Mouse (Mus musculus) limb, embryonic 11.5 days (tissue): ENCODE results near the gene Bcl6. TPM values are rescaled to one million over a fixed set of nuclear protein-coding genes. Genes with fewer than 3 reads are reported as not detected.

ENCODE experiments used
- ATAC-seq: fragments of 200-750 bp; cut with Nextera tagmentation; 2 replicates; pipeline ENCODE4 v1.8.0; 2017; ENCODE audit warnings: low read depth; ENCODE audit not compliant: insufficient number of reproducible peaks, low FRiP score, low TSS enrichment
- DNase-seq: peaks from one replicate; pipeline ENCODE4 v3.0.0-alpha.2; 2015; ENCODE audit warnings: low spot score
- H3K27ac ChIP-seq: fragments of 300-500 bp; sonication (generic); replicated peaks from 2 replicates; pipeline ENCODE4 v1.5.1; 2014; ENCODE audit warnings: low read depth, mild to moderate bottlenecking, low read length
- H3K27me3 ChIP-seq: fragments of 300-500 bp; sonication (generic); 2 replicates; pipeline ENCODE4 v1.6.1; 2014; ENCODE audit warnings: mild to moderate bottlenecking, low read length, mixed read lengths; ENCODE audit not compliant: control insufficient read depth, insufficient read depth
- H3K36me3 ChIP-seq: fragments of 300-500 bp; sonication (generic); 2 replicates; pipeline ENCODE4 v1.6.1; 2014; ENCODE audit warnings: mild to moderate bottlenecking, low read length, moderate library complexity, mixed read lengths; ENCODE audit not compliant: control insufficient read depth, insufficient read depth
- H3K4me1 ChIP-seq: fragments of 300-500 bp; sonication (generic); 2 replicates; pipeline ENCODE4 v1.6.1; 2014; ENCODE audit warnings: low read length, mixed read lengths; ENCODE audit not compliant: control insufficient read depth, insufficient read depth
- H3K4me2 ChIP-seq: fragments of 300-500 bp; sonication (generic); 2 replicates; pipeline ENCODE4 v1.6.1; 2014; ENCODE audit warnings: low read depth, mild to moderate bottlenecking, moderate library complexity; ENCODE audit not compliant: severe bottlenecking
- H3K4me3 ChIP-seq: fragments of 300-500 bp; sonication (generic); 2 replicates; pipeline ENCODE4 v1.5.1; 2014; ENCODE audit warnings: low read depth, low read length
- H3K9ac ChIP-seq: fragments of 300-500 bp; sonication (generic); 2 replicates; pipeline ENCODE4 v1.6.1; 2014; ENCODE audit warnings: mild to moderate bottlenecking, low read length
- H3K9me3 ChIP-seq: fragments of 300-500 bp; sonication (generic); 2 replicates; pipeline ENCODE4 v1.6.1; 2016; ENCODE audit warnings: low read length; ENCODE audit not compliant: control insufficient read depth
- WGBS: fragments of 180-500 bp; shearing (Covaris S2); extraction: QIAGEN DNeasy Blood & Tissue Kit; methylation state at CpG from one replicate; pipeline ENCODE4 v1.1.7; 2014; 5-methylcytosine and 5-hydroxymethylcytosine counted together
- polyA plus RNA-seq: library from polyadenylated mRNA; unstranded; fragments of >200 nt; fragmentation: Nextera tagmentation; extraction: Ambion mirVana; gene quantifications from 2 replicates; pipeline ENCODE4 v1.2.1, GENCODE M21; 2014

Bcl6 gene
- polyA plus RNA-seq, 1 experiment from 2014 or later: 0.24 TPM

GRCm38 (mm10) chr16:23934397-23934796 is 54.3 kb downstream of the Bcl6 start:
- Histone ChIP-seq H3K4me3 (no peak overlapping the region), H3K27me3 (no peaks in the 10 kb centered on the region), H3K4me2 (no peak overlapping the region), H3K9me3 (no peaks in the 10 kb centered on the region), H3K27ac (no peak overlapping the region), H3K36me3 (no peaks in the 10 kb centered on the region), H3K4me1 (no peaks in the 10 kb centered on the region), H3K9ac (no peak overlapping the region)
- 77% methylated on average over 2 of the region's 2 CpGs for WGBS
- ATAC-seq (no peak), DNase-seq (no peak)

GRCm38 (mm10) chr16:23932294-23932693 is 56.4 kb downstream of the Bcl6 start, which contains the start of gene Rtp2:
Gene Rtp2, minus strand, starts transcription at chr16:23932394.
- Histone ChIP-seq H3K4me2 (no peak within 1 kb of the TSS), H3K4me3 (no peak within 1 kb of the TSS), H3K9me3 (no peaks in the 10 kb centered on the region), H3K9ac (no peak within 1 kb of the TSS), H3K27ac (no peak within 1 kb of the TSS), H3K27me3 (no peaks in the 10 kb centered on the region), H3K4me1 (no peaks in the 10 kb centered on the region), H3K36me3 (no peaks in the 10 kb centered on the region)
- DNase-seq (no peak), ATAC-seq (no peak)
- WGBS: 86% methylated on average over 11 of the region's 11 CpGs

- no peaks in the 10 kb centered on the region for H3K4me1 ChIP-seq
- no peak overlapping the region for H3K27ac ChIP-seq
- no peaks in the 10 kb centered on the region for H3K36me3 ChIP-seq
- H3K9ac ChIP-seq: no peak overlapping the region
- no peak overlapping the region for H3K4me3 ChIP-seq
- ATAC-seq: no peak
- no peaks in the 10 kb centered on the region for H3K9me3 ChIP-seq
- no peak for DNase-seq
- H3K4me2 ChIP-seq: no peak overlapping the region
- H3K27me3 ChIP-seq: no peaks in the 10 kb centered on the region
- WGBS: 82% methylated on average over 18 of the region's 18 CpGs
Observed at GRCm38 (mm10) chr16:23931275-23931674, 57.4 kb downstream of the Bcl6 start.

DNA sequence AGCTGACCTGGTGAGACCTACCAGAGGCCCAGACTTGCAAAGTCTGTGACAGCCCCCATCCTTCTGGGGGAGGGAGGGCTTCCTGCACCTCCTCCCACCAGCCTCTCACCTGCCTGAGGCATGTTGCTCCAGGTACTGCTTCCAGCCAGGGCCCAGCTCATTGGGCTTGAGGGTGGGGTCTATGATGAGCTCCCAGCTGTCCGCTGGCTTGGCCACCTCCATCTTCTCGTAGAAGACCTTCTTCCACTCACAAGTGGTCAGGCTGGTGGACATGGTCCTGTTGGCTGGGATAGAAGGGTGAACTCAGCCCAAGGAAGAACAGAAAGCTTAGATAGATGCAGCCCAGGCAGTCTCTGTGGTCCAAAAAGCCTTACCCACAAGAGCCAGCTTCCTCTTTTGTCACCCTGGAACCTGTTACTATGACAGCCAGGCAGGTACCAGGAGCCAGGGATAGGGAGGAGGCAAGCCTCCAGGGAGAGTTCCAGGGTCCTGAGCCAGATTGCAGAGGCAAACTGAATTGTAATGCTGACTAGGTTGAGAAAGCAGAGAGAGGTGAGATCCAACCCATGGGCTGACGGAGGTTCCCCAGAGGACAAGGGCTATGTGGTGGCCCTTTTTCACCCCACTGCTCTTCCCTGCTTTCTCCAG is 58.1 kb downstream of the Bcl6 start:
- Histone ChIP-seq H3K4me1 (no peaks in the 10 kb centered on the region), H3K9me3 (no peaks in the 10 kb centered on the region), H3K27ac (no peak overlapping the region), H3K36me3 (no peaks in the 10 kb centered on the region), H3K9ac (no peak overlapping the region), H3K4me3 (no peak overlapping the region), H3K4me2 (no peak overlapping the region), H3K27me3 (no peaks in the 10 kb centered on the region)
- ATAC-seq (no peak), DNase-seq (no peak)
- WGBS: 87% methylated on average over 3 of the region's 3 CpGs

DNA sequence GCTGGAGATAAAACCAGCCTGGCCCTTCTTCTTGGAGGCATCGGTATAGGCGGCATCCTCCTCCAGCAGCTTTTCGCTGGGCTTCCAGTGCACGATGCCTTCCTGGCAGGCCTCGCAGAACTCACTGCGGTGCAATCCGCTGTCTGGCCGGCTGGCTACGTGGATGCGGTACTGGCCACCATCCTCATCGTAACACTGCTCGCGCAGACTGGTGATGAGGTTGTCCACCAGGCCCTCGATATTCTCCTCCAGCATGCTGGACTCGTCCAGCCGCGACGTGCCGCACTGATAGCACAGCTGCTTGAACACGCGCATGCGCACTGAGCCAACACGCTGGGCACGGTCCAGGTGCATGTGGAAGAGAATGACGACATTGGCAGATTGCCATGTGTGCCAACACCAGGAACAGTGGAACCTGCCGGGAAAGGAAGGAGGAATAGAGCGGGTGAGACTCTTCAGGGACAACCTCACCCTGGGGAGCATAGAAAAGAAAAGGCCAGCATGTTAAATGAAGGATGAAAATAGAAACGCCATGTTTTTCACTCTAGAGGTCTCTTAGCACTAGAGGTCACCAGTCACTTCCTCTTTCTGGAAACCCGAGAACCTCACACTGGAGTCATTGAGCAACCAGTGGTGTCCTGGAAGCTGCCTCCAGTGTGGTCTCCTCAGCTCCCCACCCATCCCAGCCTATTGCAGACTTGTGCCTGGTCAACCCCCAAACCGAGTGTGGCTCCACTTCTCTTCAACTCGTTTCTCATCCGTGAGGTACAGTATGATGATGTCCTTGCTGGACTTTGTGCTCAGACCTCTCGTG is 61.1 kb downstream of the Bcl6 start:
- Histone ChIP-seq H3K9me3 (no peaks in the 10 kb centered on the region), H3K4me1 (no peaks in the 10 kb centered on the region), H3K27ac (no peak overlapping the region), H3K4me2 (no peak overlapping the region), H3K27me3 (no peaks in the 10 kb centered on the region), H3K36me3 (no peaks in the 10 kb centered on the region), H3K9ac (no peak overlapping the region), H3K4me3 (no peak overlapping the region)
- ATAC-seq: no peak
- no peak for DNase-seq
- 93% methylated on average over 33 of the region's 33 CpGs for WGBS

GRCm38 (mm10) chr16:23922906-23923305 is 65.7 kb downstream of the Bcl6 start:
- H3K4me2 ChIP-seq: no peak overlapping the region
- ATAC-seq (no peak), DNase-seq (no peak)
- no peaks in the 10 kb centered on the region for H3K27me3 ChIP-seq
- no peak overlapping the region for H3K9ac ChIP-seq
- H3K4me1 ChIP-seq: no peaks in the 10 kb centered on the region
- no peak overlapping the region for H3K27ac ChIP-seq
- H3K4me3 ChIP-seq: no peak overlapping the region
- no peaks in the 10 kb centered on the region for H3K9me3 ChIP-seq
- WGBS: 65% methylated on average over 1 of the region's 1 CpGs
- H3K36me3 ChIP-seq: no peaks in the 10 kb centered on the region

- ATAC-seq (no peak), DNase-seq (no peak)
- H3K4me3 ChIP-seq: no peak overlapping the region
- H3K9me3 ChIP-seq: no peaks in the 10 kb centered on the region
- H3K27ac ChIP-seq: no peak overlapping the region
- H3K9ac ChIP-seq: no peak overlapping the region
- 74% methylated on average over 5 of the region's 5 CpGs for WGBS
- no peaks in the 10 kb centered on the region for H3K36me3 ChIP-seq
- no peaks in the 10 kb centered on the region for H3K4me1 ChIP-seq
- H3K27me3 ChIP-seq: no peaks in the 10 kb centered on the region
- H3K4me2 ChIP-seq: no peak overlapping the region
Observed at GRCm38 (mm10) chr16:23921697-23922096, 67.0 kb downstream of the Bcl6 start.

GRCm38 (mm10) chr16:23919418-23919817 is 69.2 kb downstream of the Bcl6 start:
- H3K27me3 ChIP-seq: no peaks in the 10 kb centered on the region
- H3K36me3 ChIP-seq: no peaks in the 10 kb centered on the region
- no peaks in the 10 kb centered on the region for H3K9me3 ChIP-seq
- H3K9ac ChIP-seq: no peak overlapping the region
- no peak overlapping the region for H3K27ac ChIP-seq
- no peak for DNase-seq
- WGBS: 80% methylated on average over 2 of the region's 2 CpGs
- ATAC-seq: no peak
- no peaks in the 10 kb centered on the region for H3K4me1 ChIP-seq
- H3K4me2 ChIP-seq: no peak overlapping the region
- no peak overlapping the region for H3K4me3 ChIP-seq
